In genomic region chr15:98804054-98804453, GRCm38 (mm10) we compare ENCODE assay signal across 8 mouse cellular contexts. TPM values are rescaled to one million over a fixed set of nuclear protein-coding genes. Genes with fewer than 3 reads are reported as not detected.
A peak's percentile ranks its signal among the peaks of the same experiment; 100 is the strongest.
DNase-seq lines count a peak whose midpoint lies in the region; ATAC-seq and TF ChIP-seq lines count a peak whose summit lies in the region.

No protein-coding gene starts in this region.

- no peaks in the 10 kb centered on the region for H3K79me2 ChIP-seq in C2C12 (ENCODE audit: control insufficient read depth, insufficient read depth)

- no peak overlapping the region for H3K4me3 ChIP-seq in C2C12 (ENCODE audit: insufficient read depth, poor library complexity, severe bottlenecking)
- no peak overlapping the region for H3K4me3 ChIP-seq in bone marrow macrophage, adult 2 months (ENCODE audit: insufficient read depth, low read length)
- H3K4me3 ChIP-seq in embryonic fibroblast, embryonic 13.5 days (ENCODE audit: insufficient read depth, low read length): no peak overlapping the region
- peak overlapping the region; percentile 34 for H3K4me3 ChIP-seq in heart, embryonic 13.5 days
- H3K4me3 ChIP-seq in kidney, embryonic 16.5 days (ENCODE audit: low read length): peak overlapping the region; percentile 18

- DNase-seq in liver: peak; percentile 75
- peak; percentile 76 to 93 for DNase-seq in spleen, postnatal 4 days (ENCODE audit: low spot score in 2 of 2)

- H3K79me3 ChIP-seq in C2C12 (ENCODE audit: low read depth): no peaks in the 10 kb centered on the region

- peak overlapping the region; percentile 42 for H3K9ac ChIP-seq in heart, embryonic 13.5 days
- H3K9ac ChIP-seq in kidney, embryonic 16.5 days (replicated peaks; ENCODE audit: low read length): no peak overlapping the region

- H3K4me1 ChIP-seq in bone marrow macrophage, adult 2 months (ENCODE audit: control insufficient read depth, insufficient read depth, low read length): peaks cover 9% of the 10 kb centered on the region
- peaks cover 9% of the 10 kb centered on the region for H3K4me1 ChIP-seq in embryonic fibroblast, embryonic 13.5 days (ENCODE audit: control insufficient read depth, insufficient read depth, low read length)
- peaks cover 56% of the 10 kb centered on the region for H3K4me1 ChIP-seq in heart, embryonic 13.5 days
- H3K4me1 ChIP-seq in kidney, embryonic 16.5 days (ENCODE audit: insufficient read depth, low read length): peaks cover 36% of the 10 kb centered on the region

- H3ac ChIP-seq in C2C12 (ENCODE audit: control insufficient read depth, insufficient read length, low read depth): peak overlapping the region; percentile 22

- no peaks in the 10 kb centered on the region for H3K36me3 ChIP-seq in C2C12 (ENCODE audit: control insufficient read depth, insufficient read depth)
- H3K36me3 ChIP-seq in heart, embryonic 13.5 days: no peaks in the 10 kb centered on the region
- H3K36me3 ChIP-seq in kidney, embryonic 16.5 days (ENCODE audit: insufficient read depth, low read length): no peaks in the 10 kb centered on the region

- no peak for TF ChIP-seq POLR2A in bone marrow macrophage, adult 2 months (IDR thresholded peaks at IDR 0.05; ENCODE audit: borderline replicate concordance, low read depth, low read length)
- TF ChIP-seq POLR2A in embryonic fibroblast, embryonic 13.5 days (IDR thresholded peaks at IDR 0.05; ENCODE audit: low read depth, low read length): no peak

- WGBS in heart, embryonic 13.5 days: under 1% methylated on average over 32 of the region's 32 CpGs
- under 1% methylated on average over 32 of the region's 32 CpGs for WGBS in kidney, embryonic 16.5 days

- no peak for ATAC-seq in heart, embryonic 13.5 days (ENCODE audit: extremely low read depth, insufficient number of reproducible peaks, low FRiP score, low TSS enrichment)
- no peak for ATAC-seq in kidney, embryonic 16.5 days (ENCODE audit: low FRiP score, low TSS enrichment)
- peak; percentile 37 for ATAC-seq in monocyte, adult 5-6 weeks (replicated peaks; ENCODE audit: insufficient number of reproducible peaks, low FRiP score, low TSS enrichment, poor library complexity, severe bottlenecking)

- no peak overlapping the region for H3K27ac ChIP-seq in bone marrow macrophage, adult 2 months (ENCODE audit: insufficient read depth, low read depth, low read length)
- no peak overlapping the region for H3K27ac ChIP-seq in embryonic fibroblast, embryonic 13.5 days (ENCODE audit: insufficient read depth, low read length)
- no peak overlapping the region for H3K27ac ChIP-seq in heart, embryonic 13.5 days (replicated peaks)
- no peak overlapping the region for H3K27ac ChIP-seq in kidney, embryonic 16.5 days (ENCODE audit: low read length)

- peaks cover 7% of the 10 kb centered on the region for H3K27me3 ChIP-seq in C2C12 (ENCODE audit: control insufficient read depth, insufficient read depth, insufficient read length)
- peaks cover 100% of the 10 kb centered on the region for H3K27me3 ChIP-seq in heart, embryonic 13.5 days (replicated peaks)
- peaks cover 99% of the 10 kb centered on the region for H3K27me3 ChIP-seq in kidney, embryonic 16.5 days (ENCODE audit: insufficient read depth, low read length)

- peak overlapping the region; percentile 64 for H3K4me2 ChIP-seq in heart, embryonic 13.5 days
- peak overlapping the region; percentile 33 for H3K4me2 ChIP-seq in kidney, embryonic 16.5 days (replicated peaks; ENCODE audit: low read depth, low read length)

- TF ChIP-seq CTCF in C2C12 (IDR thresholded peaks at IDR 0.05; ENCODE audit: control insufficient read depth, insufficient read depth, insufficient read length): peak; percentile 96
- peak; percentile 54 for TF ChIP-seq CTCF in bone marrow macrophage, adult 2 months (IDR thresholded peaks at IDR 0.05; ENCODE audit: low read depth, low read length)
- peak; percentile 82; the same call in 1 of the 2 replicates for TF ChIP-seq CTCF in embryonic fibroblast, embryonic 13.5 days (IDR thresholded peaks at IDR 0.05; ENCODE audit: borderline replicate concordance, insufficient read depth, low read length)

- H3K9me3 ChIP-seq in heart, embryonic 13.5 days: no peaks in the 10 kb centered on the region
- H3K9me3 ChIP-seq in kidney, embryonic 16.5 days (ENCODE audit: low read length): no peaks in the 10 kb centered on the region

TF ChIP-seq in C2C12, 6 proteins besides CTCF, POLR2A, EP300 and RAD21:
- TF ChIP-seq MYOG (IDR thresholded peaks at IDR 0.05; ENCODE audit: control insufficient read depth, extremely low read depth, insufficient read length) (no peak), CEBPB (IDR thresholded peaks at IDR 0.05; ENCODE audit: low read depth) (no peak), MYOD1 (IDR thresholded peaks at IDR 0.05; ENCODE audit: control insufficient read depth, insufficient read length, low read depth) (no peak), USF1 (IDR thresholded peaks at IDR 0.05; ENCODE audit: low read depth) (no peak), FOSL1 (IDR thresholded peaks at IDR 0.05; ENCODE audit: insufficient read depth, low read length, poor library complexity, severe bottlenecking) (no peak), MAX (IDR thresholded peaks at IDR 0.05) (no peak)
TF ChIP-seq in C2C12: peak in this region for 0.

RNA-seq across cellular contexts. Expression of gene Ddn, which starts 5.2 kb away (rescaled TPM):
- 0.11 TPM for polyA plus RNA-seq in C2C12 (2012; fragmentation: generic; extraction: Trizol)
- not detected in 2 replicates for polyA plus RNA-seq in bone marrow macrophage, adult 2 months (2012; ENCODE audit: insufficient read depth, insufficient read length, missing spikeins)
- not detected in 2 replicates for polyA plus RNA-seq in embryonic fibroblast, embryonic 13.5 days (2011; ENCODE audit: insufficient read length, low read depth, missing spikeins)
- 0.09 and 0.16 TPM in 2 replicates for polyA plus RNA-seq in heart, embryonic 13.5 days (2015; fragmentation: Nextera tagmentation; extraction: Ambion mirVana)
- 2.6 and 3.3 TPM in 2 replicates for polyA plus RNA-seq in kidney, embryonic 16.5 days (2015; fragmentation: Nextera tagmentation; extraction: Ambion mirVana)
- total RNA-seq in monocyte, adult 5-6 weeks (2017): not detected in 3 replicates

RNA-seq across cellular contexts. Expression of gene Wnt1, which starts 14.4 kb away (rescaled TPM):
- 0.09 TPM for polyA plus RNA-seq in C2C12 (2012; fragmentation: generic; extraction: Trizol)
- not detected in 2 replicates for polyA plus RNA-seq in bone marrow macrophage, adult 2 months (2012; ENCODE audit: insufficient read depth, insufficient read length, missing spikeins)
- not detected in 2 replicates for polyA plus RNA-seq in embryonic fibroblast, embryonic 13.5 days (2011; ENCODE audit: insufficient read length, low read depth, missing spikeins)
- not detected in 2 replicates for polyA plus RNA-seq in heart, embryonic 13.5 days (2015; fragmentation: Nextera tagmentation; extraction: Ambion mirVana)
- not detected in 2 replicates for polyA plus RNA-seq in kidney, embryonic 16.5 days (2015; fragmentation: Nextera tagmentation; extraction: Ambion mirVana)
- total RNA-seq in monocyte, adult 5-6 weeks (2017): not detected in 3 replicates

RNA-seq across cellular contexts. Expression of gene Wnt10b, which starts 26.1 kb away (rescaled TPM):
- polyA plus RNA-seq in C2C12 (2012; fragmentation: generic; extraction: Trizol): 14.5 TPM
- polyA plus RNA-seq in bone marrow macrophage, adult 2 months (2012; ENCODE audit: insufficient read depth, insufficient read length, missing spikeins): not detected in 2 replicates
- polyA plus RNA-seq in embryonic fibroblast, embryonic 13.5 days (2011; ENCODE audit: insufficient read length, low read depth, missing spikeins): 1.9 and 5.8 TPM in 2 replicates
- 0.07 TPM in 1 of 2 replicates, not detected in the other for polyA plus RNA-seq in heart, embryonic 13.5 days (2015; fragmentation: Nextera tagmentation; extraction: Ambion mirVana)
- polyA plus RNA-seq in kidney, embryonic 16.5 days (2015; fragmentation: Nextera tagmentation; extraction: Ambion mirVana): 0.17 TPM in 1 of 2 replicates, not detected in the other
- not detected in 3 replicates for total RNA-seq in monocyte, adult 5-6 weeks (2017)

RNA-seq across cellular contexts. Expression of gene Prkag1, which starts 27.3 kb away (rescaled TPM):
- 132 TPM for polyA plus RNA-seq in C2C12 (2012; fragmentation: generic; extraction: Trizol)
- 82.3 and 86.6 TPM in 2 replicates for polyA plus RNA-seq in bone marrow macrophage, adult 2 months (2012; ENCODE audit: insufficient read depth, insufficient read length, missing spikeins)
- polyA plus RNA-seq in embryonic fibroblast, embryonic 13.5 days (2011; ENCODE audit: insufficient read length, low read depth, missing spikeins): 94.2 and 101 TPM in 2 replicates
- 88.3 and 95.1 TPM in 2 replicates for polyA plus RNA-seq in heart, embryonic 13.5 days (2015; fragmentation: Nextera tagmentation; extraction: Ambion mirVana)
- 103 and 119 TPM in 2 replicates for polyA plus RNA-seq in kidney, embryonic 16.5 days (2015; fragmentation: Nextera tagmentation; extraction: Ambion mirVana)
- total RNA-seq in monocyte, adult 5-6 weeks (2017): 128 to 132 TPM (median 132 TPM) in 3 replicates

RNA-seq across cellular contexts. Expression of gene Arf3, which starts 41.0 kb away (rescaled TPM):
- polyA plus RNA-seq in C2C12 (2012; fragmentation: generic; extraction: Trizol): 126 TPM
- polyA plus RNA-seq in bone marrow macrophage, adult 2 months (2012; ENCODE audit: insufficient read depth, insufficient read length, missing spikeins): 93.8 and 103 TPM in 2 replicates
- polyA plus RNA-seq in embryonic fibroblast, embryonic 13.5 days (2011; ENCODE audit: insufficient read length, low read depth, missing spikeins): 91.3 and 112 TPM in 2 replicates
- 31.2 and 32.5 TPM in 2 replicates for polyA plus RNA-seq in heart, embryonic 13.5 days (2015; fragmentation: Nextera tagmentation; extraction: Ambion mirVana)
- 56.3 and 59.5 TPM in 2 replicates for polyA plus RNA-seq in kidney, embryonic 16.5 days (2015; fragmentation: Nextera tagmentation; extraction: Ambion mirVana)
- 27.4 to 48.6 TPM (median 30.8 TPM) in 3 replicates for total RNA-seq in monocyte, adult 5-6 weeks (2017)

Comparison
In these comparisons a context has a peak if more than half of its experiments do, and no peak if none do; other contexts are left out.
1. H3K4me3 ChIP-seq: peak in heart, embryonic 13.5 days (single experiment) and kidney, embryonic 16.5 days (single experiment); none in C2C12 (single experiment), bone marrow macrophage, adult 2 months (single experiment) and embryonic fibroblast, embryonic 13.5 days (single experiment).
2. Peak in every context shown above with its lines, with median percentiles within 50 percentile points of each other: CTCF ChIP-seq.